Mouse (Mus musculus) lung, embryonic 14.5 days (tissue): Measurements from ENCODE around the gene Pnp. TPM values are rescaled to one million over a fixed set of nuclear protein-coding genes. Genes with fewer than 3 reads are reported as not detected.
A peak's percentile ranks its signal among the peaks of the same experiment; 100 is the strongest.
"Not testable (repeated sequence)": the region's sequence is repeated elsewhere in the genome, so short reads cannot be mapped to it uniquely, and the experiment has no call there.

ENCODE experiments used
- ATAC-seq: fragments of 200-750 bp; cut with Nextera tagmentation; 2 replicates; pipeline ENCODE4 v1.8.0; 2017; ENCODE audit warnings: mild to moderate bottlenecking, moderate TSS enrichment, moderate library complexity; ENCODE audit not compliant: insufficient read depth
- DNase-seq: peaks from one replicate; pipeline ENCODE4 v3.0.0-alpha.2; 2015
- H3K27ac ChIP-seq: fragments of 300-500 bp; sonication (generic); 2 replicates; pipeline ENCODE4 v1.5.1; 2014; ENCODE audit warnings: low read depth, mild to moderate bottlenecking, moderate library complexity
- H3K27me3 ChIP-seq: fragments of 300-500 bp; sonication (generic); 2 replicates; pipeline ENCODE4 v1.6.1; 2014; ENCODE audit warnings: low read length, control low read depth; ENCODE audit not compliant: insufficient read depth
- H3K36me3 ChIP-seq: fragments of 300-500 bp; sonication (generic); 2 replicates; pipeline ENCODE4 v1.6.1; 2014; ENCODE audit warnings: control low read depth; ENCODE audit not compliant: insufficient read depth
- H3K4me1 ChIP-seq: fragments of 300-500 bp; sonication (generic); 2 replicates; pipeline ENCODE4 v1.6.1; 2014; ENCODE audit warnings: antibody characterized with exemption, control low read depth; ENCODE audit not compliant: insufficient read depth
- H3K4me2 ChIP-seq: fragments of 300-500 bp; sonication (generic); 2 replicates; pipeline ENCODE4 v1.6.1; 2014; ENCODE audit warnings: mild to moderate bottlenecking
- H3K4me3 ChIP-seq: fragments of 300-500 bp; sonication (generic); 2 replicates; pipeline ENCODE4 v1.5.1; 2014; ENCODE audit warnings: low read depth, low read length
- H3K9ac ChIP-seq: fragments of 300-500 bp; sonication (generic); 2 replicates; pipeline ENCODE4 v1.6.1; 2014
- H3K9me3 ChIP-seq: fragments of 300-500 bp; sonication (generic); 2 replicates; pipeline ENCODE4 v1.6.1; 2016; ENCODE audit warnings: low read depth, low read length, control low read depth
- CTCF ChIP-seq: IDR thresholded peaks from 2 replicates; pipeline ENCODE4 v1.5.1; 2016; ENCODE audit warnings: antibody characterized with exemption, low read depth
- WGBS: fragments of 180-500 bp; shearing (Covaris S2); extraction: QIAGEN DNeasy Blood & Tissue Kit; methylation state at CpG from one replicate; pipeline ENCODE4 v1.1.7; 2014; 5-methylcytosine and 5-hydroxymethylcytosine counted together
- polyA plus RNA-seq: library from polyadenylated mRNA; unstranded; fragments of >200 nt; fragmentation: Nextera tagmentation; extraction: Ambion mirVana; gene quantifications from 2 replicates; pipeline ENCODE4 v1.2.1, GENCODE M21; 2014

The Pnp gene
- polyA plus RNA-seq, 1 experiment from 2014 or later = 64.4 TPM

- Histone ChIP-seq H3K27me3 (no peaks in the 10 kb centered on the region), H3K9me3 (no peaks in the 10 kb centered on the region), H3K4me2 (no peak overlapping the region), H3K4me1 (no peaks in the 10 kb centered on the region), H3K4me3 (no peak overlapping the region), H3K36me3 (peaks cover 9% of the 10 kb centered on the region), H3K9ac (no peak overlapping the region), H3K27ac (no peak overlapping the region)
- ATAC-seq (no peak), DNase-seq (no peak)
- 75% methylated on average over 10 of the region's 10 CpGs for WGBS
- no peak for TF ChIP-seq CTCF
Measured at GRCm38 (mm10) chr14:50955487-50955886, 24.6 kb downstream of the Pnp start.

GRCm38 (mm10) chr14:50955942-50956508 is 25.1 kb downstream of the Pnp start, which contains the start of gene Pnp2:
Gene Pnp2, plus strand, starts transcription at chr14:50955992.
- not testable (repeated sequence) for H3K4me3 ChIP-seq, H3K9ac ChIP-seq, H3K27ac ChIP-seq, H3K4me1 ChIP-seq, H3K36me3 ChIP-seq, H3K27me3 ChIP-seq, H3K9me3 ChIP-seq
- peak; percentile 30 for TF ChIP-seq CTCF
- DNase-seq = peak; percentile 26
- WGBS = 5% methylated on average over 18 of the region's 19 CpGs
- H3K4me2 ChIP-seq = peak within 1 kb of the TSS; percentile 50
- peak; percentile 89 for ATAC-seq

GRCm38 (mm10) chr14:50956724-50957123 is 25.8 kb downstream of the Pnp start:
- not testable (repeated sequence) for H3K4me1 ChIP-seq, H3K9ac ChIP-seq, H3K27ac ChIP-seq, H3K36me3 ChIP-seq, ATAC-seq, H3K27me3 ChIP-seq, DNase-seq, H3K4me3 ChIP-seq, H3K9me3 ChIP-seq
- 80% methylated on average over 6 of the region's 6 CpGs for WGBS
- H3K4me2 ChIP-seq = peak overlapping the region; percentile 50; the same call in 1 of the 2 replicates

GRCm38 (mm10) chr14:50957146-50957545 is 26.3 kb downstream of the Pnp start:
- not testable (repeated sequence) for ATAC-seq, H3K4me1 ChIP-seq, H3K9ac ChIP-seq, H3K36me3 ChIP-seq, H3K27me3 ChIP-seq, H3K4me3 ChIP-seq, DNase-seq, H3K4me2 ChIP-seq, H3K9me3 ChIP-seq, H3K27ac ChIP-seq
- WGBS = 67% methylated on average over 3 of the region's 3 CpGs

GRCm38 (mm10) chr14:50958289-50958995 is 27.6 kb downstream of the Pnp start:
- 82% methylated on average over 5 of the region's 5 CpGs for WGBS

GRCm38 (mm10) chr14:50968216-50968980 is 37.5 kb downstream of the Pnp start:
- no peak for TF ChIP-seq CTCF
- H3K4me3 ChIP-seq = no peak overlapping the region
- ATAC-seq (no peak), DNase-seq (no peak)
- H3K27me3 ChIP-seq = no peaks in the 10 kb centered on the region
- H3K9ac ChIP-seq = no peak overlapping the region
- H3K27ac ChIP-seq = no peak overlapping the region
- H3K36me3 ChIP-seq = no peaks in the 10 kb centered on the region
- no peaks in the 10 kb centered on the region for H3K9me3 ChIP-seq
- H3K4me1 ChIP-seq = no peaks in the 10 kb centered on the region
- WGBS = 81% methylated on average over 5 of the region's 5 CpGs
- H3K4me2 ChIP-seq = no peak overlapping the region

More at GRCm38 (mm10) chr14:50958289-50958995, 27.6 kb downstream of the Pnp start:
- DNase-seq, H3K4me1 ChIP-seq, H3K4me2 ChIP-seq, H3K27me3 ChIP-seq, H3K9me3 ChIP-seq, H3K27ac ChIP-seq, H3K4me3 ChIP-seq, ATAC-seq, H3K9ac ChIP-seq, H3K36me3 ChIP-seq: not testable (repeated sequence)

- Histone ChIP-seq H3K4me2 (no peak overlapping the region), H3K36me3 (no peaks in the 10 kb centered on the region), H3K4me1 (no peaks in the 10 kb centered on the region), H3K27me3 (no peaks in the 10 kb centered on the region), H3K9ac (no peak overlapping the region), H3K4me3 (no peak overlapping the region), H3K27ac (no peak overlapping the region), H3K9me3 (no peaks in the 10 kb centered on the region)
- ATAC-seq (no peak), DNase-seq (no peak)
- 30% methylated on average over 1 of the region's 1 CpGs for WGBS
- no peak for TF ChIP-seq CTCF
Measured at GRCm38 (mm10) chr14:50969041-50969440, 38.2 kb downstream of the Pnp start.
